Mouse (Mus musculus): ENCODE measurements around the gene Wfdc11.

DNA sequence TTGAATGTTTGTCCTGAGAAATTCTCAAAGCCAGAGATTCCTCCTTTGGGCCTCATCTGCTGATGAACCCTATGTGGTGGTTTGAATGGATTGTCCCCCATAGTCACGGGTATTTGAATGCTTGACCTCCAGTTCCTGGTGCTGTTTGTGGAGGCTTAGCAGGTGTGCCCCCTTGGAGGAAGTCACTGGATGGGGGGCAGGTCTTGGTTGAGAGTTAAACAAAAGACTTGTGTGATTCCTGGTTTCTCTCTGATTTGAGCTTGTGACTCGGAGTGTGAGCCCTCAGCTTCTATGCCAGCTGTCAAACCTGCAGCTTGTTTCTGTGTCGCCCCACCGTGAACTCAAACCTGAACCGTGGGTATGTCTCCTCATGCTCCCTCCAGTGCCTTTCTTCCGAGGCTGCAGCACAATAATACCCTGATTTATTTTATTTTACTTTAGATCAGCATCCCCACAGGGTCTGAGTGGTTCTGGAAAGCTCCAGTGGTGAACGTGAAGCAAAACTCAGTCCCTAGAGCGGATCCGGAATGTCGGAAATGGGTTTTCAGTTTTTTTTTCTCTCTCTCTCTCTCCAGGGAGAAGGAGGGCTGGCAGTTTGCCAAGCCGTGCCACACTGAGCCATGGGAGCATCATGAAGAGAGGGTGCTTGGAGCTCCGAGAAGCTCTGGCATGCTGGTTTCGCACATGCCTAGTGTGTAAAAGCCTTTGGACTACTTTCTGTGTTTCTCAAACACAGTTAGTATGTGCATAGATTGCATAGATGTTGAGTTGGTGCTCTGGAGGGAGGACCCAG, 31.8 kb downstream of the Wfdc11 start:
- TF ChIP-seq CTCF (conservative IDR thresholded peaks at IDR 0.05; ENCODE audit: insufficient read depth, insufficient read length, low read depth, low read length) = no peak
- no peak for TF ChIP-seq POLR2A (IDR thresholded peaks at IDR 0.05; ENCODE audit: low read depth, low read length)
